Mouse (Mus musculus): ENCODE measurements around the gene Gm15127. TPM values are rescaled to one million over a fixed set of nuclear protein-coding genes. Genes with fewer than 3 reads are reported as not detected.
"Not testable (repeated sequence)": the region's sequence is repeated elsewhere in the genome, so short reads cannot be mapped to it uniquely, and the experiment has no call there.

The Gm15127 gene
- not detected for total RNA-seq (2021)

DNA sequence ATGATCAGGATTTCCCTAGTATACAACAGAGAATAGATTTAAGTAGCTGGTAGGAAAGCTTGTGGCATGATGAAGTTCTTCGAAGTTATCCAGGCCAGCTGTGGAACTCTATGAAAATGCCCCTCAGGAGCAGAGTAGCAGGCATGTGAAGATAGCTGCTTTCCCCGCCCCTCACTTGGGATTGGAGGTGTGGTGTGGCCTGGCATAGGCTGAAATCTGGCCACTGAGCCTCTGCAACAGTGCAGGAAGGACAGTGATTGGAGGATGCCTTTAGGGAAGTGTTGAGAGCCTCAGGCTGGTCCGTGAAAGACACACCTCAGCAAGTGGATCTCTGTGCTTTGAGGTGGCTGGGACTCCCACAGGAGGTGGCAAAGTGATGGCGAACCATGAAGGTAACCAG, at the start of gene Gm15127:
Gene Gm15127, plus strand, starts transcription at position 301 of the 400 bp plus-strand sequence.
- intact Hi-C loops (cut with DNase I) = not testable (repeated sequence)

DNA sequence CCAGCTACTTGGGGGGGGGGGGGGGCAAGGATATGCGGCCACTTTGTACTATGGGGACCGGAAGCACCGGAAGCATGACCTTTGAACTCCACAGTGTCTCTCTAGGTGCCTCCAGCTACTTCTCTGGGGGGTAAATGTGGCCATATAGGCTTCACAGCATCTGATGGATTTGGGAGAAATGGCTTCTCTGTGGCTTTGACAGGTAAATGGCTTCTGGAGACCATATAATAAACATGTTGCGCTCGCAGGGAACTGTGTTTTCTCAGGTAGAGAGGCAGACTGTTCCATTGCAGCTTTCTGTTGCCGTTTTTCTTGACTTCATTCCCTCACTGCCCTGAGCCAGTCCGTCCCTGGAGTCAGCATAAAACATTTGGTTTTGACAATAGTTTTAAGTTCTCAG, 48.3 kb upstream of the Gm15127 start, which contains the start of gene Gm8334:
Gene Gm8334, minus strand, starts transcription at position 101 of the 400 bp plus-strand sequence.
- DNase-seq (ENCODE audit: low spot score in 2 of 2); intact Hi-C loops (cut with DNase I): not testable (repeated sequence)

More for the DNA sequence above, at the start of gene Gm15127:
- not testable (repeated sequence) for DNase-seq (ENCODE audit: low spot score in 2 of 2)

DNA sequence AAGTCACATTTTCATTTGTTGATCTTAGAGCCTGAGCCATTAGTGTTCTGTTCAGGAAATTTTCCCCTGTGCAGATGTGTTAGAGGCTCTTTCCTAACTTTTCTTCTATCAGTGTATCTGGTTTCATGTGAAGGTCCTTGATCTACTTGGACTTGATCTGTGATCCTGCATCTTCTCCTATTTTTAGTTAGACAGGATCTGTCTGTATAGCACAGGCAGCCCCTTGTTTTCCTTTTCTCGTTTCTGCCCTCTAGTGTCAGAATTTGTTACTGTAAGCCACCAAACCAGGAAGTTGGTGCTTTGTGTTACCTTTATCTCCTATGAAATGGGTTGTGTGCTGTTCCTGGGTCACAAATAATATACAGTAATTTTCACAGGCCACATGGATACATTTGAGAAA, 12.9 kb downstream of the Gm15127 start:
- intact Hi-C loops (cut with DNase I); DNase-seq (ENCODE audit: low spot score in 2 of 2): not testable (repeated sequence)

Other genes with a start within 250 kb of the Gm15127 start
- gene Gm15114, start 174.6 kb upstream of the Gm15127 start, total RNA-seq (2021) = not detected
- not detected for gene Gm8334, start 48.4 kb upstream of the Gm15127 start, total RNA-seq (2021)
- gene Luzp4, start 194.0 kb downstream of the Gm15127 start, total RNA-seq (2021) = not detected

Data from left cerebral cortex, postnatal 25 days (tissue).